Mouse (Mus musculus) right cerebral cortex, adult 18-20 months (tissue): Measurements from ENCODE around the gene Cyp27a1.
A peak's percentile ranks its signal among the peaks of the same experiment; 100 is the strongest.

Experiments used
- DNase-seq: peaks from one replicate; pipeline ENCODE4 v3.0.0; 2022; ENCODE audit warnings: mixed read lengths

The Cyp27a1 gene

GRCm38 (mm10) chr1:74713099-74713858 is at the start of gene Cyp27a1:
Gene Cyp27a1, plus strand, starts transcription at chr1:74713574.
- DNase-seq = peak; percentile 29

DNA sequence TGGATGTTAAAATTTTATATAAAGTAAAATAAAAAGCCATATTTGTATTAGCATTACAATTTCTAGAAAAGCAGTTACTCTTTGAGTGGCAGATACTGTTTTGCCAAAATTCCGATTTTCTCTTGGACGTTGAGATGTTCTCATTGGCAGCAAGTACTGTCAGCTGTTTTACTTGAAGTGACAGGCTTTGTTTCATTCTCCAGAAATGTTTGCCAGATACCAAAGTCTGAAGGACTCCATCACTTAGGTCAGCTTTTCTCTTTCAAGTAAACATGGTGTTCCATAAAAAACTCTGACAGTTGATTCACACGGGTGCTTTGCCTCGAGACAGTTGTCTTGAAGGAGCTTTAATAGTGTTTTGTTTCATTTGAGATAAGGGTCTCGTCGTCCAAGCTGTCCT is 48.2 kb upstream of the Cyp27a1 start:
- no peak for DNase-seq

DNA sequence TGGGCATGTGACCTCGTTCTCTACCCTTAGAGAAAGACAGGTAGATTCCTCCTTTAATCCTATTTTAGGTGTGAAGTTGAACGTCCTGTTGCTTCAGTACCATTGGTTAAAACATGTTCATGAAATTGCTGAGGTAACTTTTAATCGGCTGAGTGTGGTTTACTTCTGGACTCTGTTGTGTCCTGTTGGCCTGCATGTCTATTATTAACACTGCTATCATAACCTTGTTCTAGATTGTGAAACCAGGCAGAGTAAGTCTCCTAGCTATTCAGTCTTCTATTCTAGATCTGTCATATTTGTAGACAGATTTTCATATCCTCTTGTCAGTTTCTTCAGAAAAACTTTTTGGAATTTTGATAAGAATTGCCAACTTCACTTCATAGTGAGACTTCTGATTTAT is 45.0 kb upstream of the Cyp27a1 start:
- DNase-seq = no peak

DNA sequence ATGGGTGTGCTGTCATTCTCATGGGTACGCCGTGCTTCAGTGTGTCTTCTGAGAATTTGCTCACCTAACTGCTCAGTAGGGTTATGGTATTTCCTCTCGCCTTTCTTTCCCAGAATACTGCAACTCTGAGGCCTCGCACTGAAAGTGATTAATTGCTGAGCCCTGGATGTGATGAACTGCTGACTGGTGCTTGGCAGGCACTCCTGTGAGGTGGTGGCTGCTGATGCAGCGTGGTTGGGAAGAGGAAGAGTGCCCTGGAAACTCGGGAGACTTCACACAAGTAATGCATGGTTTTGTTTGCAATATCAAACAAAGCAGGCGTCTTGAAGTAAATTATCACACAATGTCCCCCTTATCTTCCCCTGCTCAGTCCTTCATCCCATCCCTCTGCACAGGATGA is 40.6 kb upstream of the Cyp27a1 start:
- DNase-seq = no peak

DNA sequence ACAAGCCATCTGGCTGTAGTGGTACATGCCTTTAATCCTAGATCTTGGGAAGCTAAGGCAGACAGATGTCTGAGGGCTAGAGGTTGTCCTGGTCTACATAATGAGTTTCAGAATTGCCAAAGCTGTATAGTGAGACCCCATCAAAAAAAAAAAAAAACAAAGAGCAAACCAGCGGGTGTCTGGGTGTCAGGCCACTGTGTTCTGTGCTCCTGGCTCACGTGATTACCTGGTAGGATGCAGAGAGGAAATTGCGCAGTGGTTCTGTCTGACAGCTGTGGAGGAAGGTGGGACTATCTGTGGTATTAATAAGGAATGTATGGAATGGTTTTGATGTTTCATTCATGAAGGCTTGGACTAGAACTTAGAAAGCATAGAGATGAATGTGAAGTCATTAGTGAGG is 36.5 kb upstream of the Cyp27a1 start:
- DNase-seq = no peak

GRCm38 (mm10) chr1:74677843-74678242 is 35.5 kb upstream of the Cyp27a1 start:
- no peak for DNase-seq

GRCm38 (mm10) chr1:74687131-74687530 is 26.2 kb upstream of the Cyp27a1 start:
- DNase-seq = no peak

GRCm38 (mm10) chr1:74693891-74694583 is 19.3 kb upstream of the Cyp27a1 start:
- DNase-seq = no peak

GRCm38 (mm10) chr1:74695836-74696235 is 17.5 kb upstream of the Cyp27a1 start:
- no peak for DNase-seq

DNA sequence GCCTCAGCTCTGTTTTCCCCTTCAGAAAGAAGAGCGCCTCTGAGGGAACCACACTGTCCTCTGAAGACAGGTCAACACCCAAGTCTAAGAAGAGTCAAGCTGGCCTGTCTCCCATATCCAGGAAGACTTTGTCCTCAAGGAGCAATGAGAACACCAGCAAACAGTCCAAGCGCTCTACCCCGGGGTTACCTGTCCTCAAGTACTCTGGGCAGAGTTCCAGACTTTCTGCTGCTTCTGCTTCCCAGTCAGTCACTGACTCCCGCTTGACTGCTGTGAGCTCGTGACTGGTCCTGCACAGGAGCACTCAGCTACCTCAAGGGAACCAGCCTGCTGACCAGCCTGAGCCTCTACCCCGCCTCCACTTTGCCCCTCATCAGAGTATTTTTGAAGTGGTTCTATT is 16.0 kb upstream of the Cyp27a1 start:
- no peak for DNase-seq

GRCm38 (mm10) chr1:74698353-74698752 is 15.0 kb upstream of the Cyp27a1 start:
- DNase-seq = no peak

- no peak for DNase-seq
These were observed 14.6 kb upstream of the Cyp27a1 start for GRCm38 (mm10) chr1:74698791-74699190.

DNA sequence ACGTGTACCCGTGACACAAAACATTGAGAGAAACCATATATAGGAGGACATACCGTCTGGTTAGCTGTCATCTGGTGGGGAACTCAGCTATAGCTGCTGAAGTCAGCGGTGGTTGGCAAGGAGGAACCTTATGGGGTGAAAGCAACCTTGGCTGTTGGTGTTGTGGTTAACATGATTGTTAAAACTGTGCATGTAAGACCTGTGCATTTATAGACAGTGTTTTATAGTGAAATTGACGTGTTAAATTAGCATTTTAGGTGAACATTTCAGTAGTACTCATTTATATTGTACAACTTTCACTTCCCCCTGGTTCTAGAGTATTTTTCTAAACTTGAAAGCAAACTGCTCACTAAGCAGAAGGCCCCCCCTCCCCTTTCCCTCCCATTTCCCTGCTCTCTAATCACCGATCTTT is 11.2 kb upstream of the Cyp27a1 start:
- no peak for DNase-seq

DNA sequence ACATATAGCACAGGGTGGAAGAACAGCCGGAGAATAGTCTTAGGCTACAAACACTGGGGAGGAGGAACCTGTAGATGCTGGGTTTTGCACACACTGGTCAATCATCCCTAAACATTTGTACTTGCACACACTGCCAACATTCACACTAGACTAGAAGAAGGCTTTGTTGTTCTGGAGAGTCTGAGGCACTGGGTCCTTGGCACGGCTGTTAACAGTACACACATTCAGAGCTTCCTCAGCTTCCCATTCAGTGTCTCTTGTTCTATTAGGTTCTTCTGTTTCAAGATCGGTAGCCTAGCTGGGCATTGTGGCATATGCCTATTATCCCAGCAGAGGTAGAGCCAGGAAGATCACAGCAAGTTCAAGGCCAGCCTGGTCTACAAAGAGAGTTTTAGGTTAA is 9.2 kb upstream of the Cyp27a1 start:
- no peak for DNase-seq

GRCm38 (mm10) chr1:74705016-74705415 is 8.4 kb upstream of the Cyp27a1 start:
- no peak for DNase-seq

DNA sequence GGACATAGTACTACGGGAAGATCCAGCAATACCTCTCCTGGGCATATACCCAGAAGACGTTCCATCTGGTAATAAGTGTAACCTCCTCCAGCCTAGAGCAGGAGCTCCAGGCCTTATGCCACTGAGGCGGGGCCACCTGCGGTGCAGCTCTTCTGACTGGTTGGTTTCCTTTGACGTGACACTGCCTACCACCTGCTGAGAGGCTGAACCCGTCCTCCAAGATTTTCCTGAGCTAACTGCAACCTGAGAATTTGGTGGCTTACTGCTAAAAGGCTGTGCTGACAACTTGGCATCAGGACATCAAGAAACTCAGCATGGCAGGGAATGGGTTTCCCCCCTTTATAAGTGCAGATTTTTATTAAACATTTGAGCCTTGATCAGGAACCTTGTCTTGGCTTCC is 3.8 kb upstream of the Cyp27a1 start:
- no peak for DNase-seq

- no peak for DNase-seq
These were observed 1.3 kb upstream of the Cyp27a1 start for GRCm38 (mm10) chr1:74712046-74712445.

- no peak for DNase-seq
These were observed 794 bp upstream of the Cyp27a1 start for GRCm38 (mm10) chr1:74712461-74713098.

- no peak for DNase-seq
These were observed 721 bp downstream of the Cyp27a1 start for GRCm38 (mm10) chr1:74713859-74714730.

- no peak for DNase-seq
These were observed 1.6 kb downstream of the Cyp27a1 start for GRCm38 (mm10) chr1:74714967-74715366.

- DNase-seq = no peak
These were observed 2.1 kb downstream of the Cyp27a1 start for GRCm38 (mm10) chr1:74715468-74715867.

- no peak for DNase-seq
These were observed 2.5 kb downstream of the Cyp27a1 start for GRCm38 (mm10) chr1:74715886-74716285.

DNA sequence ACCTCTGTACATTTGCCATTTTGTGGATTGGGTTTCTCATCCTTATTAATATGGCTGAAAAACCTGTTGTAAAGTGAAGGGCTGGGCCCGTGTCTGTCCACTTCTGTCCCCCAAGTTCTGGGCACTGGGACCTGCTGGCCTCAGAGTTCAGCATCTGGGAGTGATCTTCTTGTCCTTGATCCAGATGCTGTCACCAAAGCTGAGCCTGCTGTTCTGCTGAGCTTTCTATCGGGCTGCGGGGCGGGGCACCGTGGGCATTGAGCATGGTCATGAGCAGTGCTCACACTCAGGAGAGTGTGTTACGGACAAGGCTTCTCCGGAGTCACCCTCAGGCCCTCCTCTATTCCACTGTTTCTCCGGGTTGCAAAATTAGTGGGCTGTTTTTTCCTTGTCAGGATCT is 4.7 kb downstream of the Cyp27a1 start:
- no peak for DNase-seq
